13 mouse cellular contexts compared by ENCODE assay signal in genomic region chr3:138198722-138199068, GRCm38 (mm10). TPM values are rescaled to one million over a fixed set of nuclear protein-coding genes. Genes with fewer than 3 reads are reported as not detected.
DNase-seq lines count a peak whose midpoint lies in the region; ATAC-seq and TF ChIP-seq lines count a peak whose summit lies in the region.
"Had no signal": no experiment of that assay in that cellular context is flagged by ENCODE, and none has a peak within 500 bp of the region (broad histone marks: within the 10 kb centered on the region; RNA-seq: fewer than 3 reads in every experiment).

No protein-coding gene starts in this region.

- 0 out of 2 replicates have a peak overlapping the region, but pooled peaks have one; percentile 31 for H3K4me3 ChIP-seq in kidney, embryonic 15.5 days (replicated peaks)
- H3K4me3 ChIP-seq in forebrain, embryonic 11.5 days (ENCODE audit: low read depth, low read length) = no peak overlapping the region
- H3K4me3 ChIP-seq in hindbrain, embryonic 14.5 days (replicated peaks; ENCODE audit: low read length) = peak overlapping the region; percentile 26; the same call in 1 of the 2 replicates
- H3K4me3 ChIP-seq in midbrain, embryonic 13.5 days (replicated peaks) = 0 out of 2 replicates have a peak overlapping the region, but pooled peaks have one; percentile 23
- no peak overlapping the region for H3K4me3 ChIP-seq in gastrocnemius, adult 2 months

- WGBS in kidney, embryonic 15.5 days = 69% methylated on average over 7 of the region's 7 CpGs
- WGBS in forebrain, embryonic 11.5 days = 85% methylated on average over 7 of the region's 7 CpGs
- WGBS in hindbrain, embryonic 14.5 days = 53% methylated on average over 7 of the region's 7 CpGs
- WGBS in midbrain, embryonic 13.5 days = 67% methylated on average over 7 of the region's 7 CpGs

- no peak overlapping the region for H3K27ac ChIP-seq in kidney, embryonic 15.5 days
- H3K27ac ChIP-seq in forebrain, embryonic 11.5 days (ENCODE audit: low read depth, low read length) = no peak overlapping the region
- no peak overlapping the region for H3K27ac ChIP-seq in hindbrain, embryonic 14.5 days
- H3K27ac ChIP-seq in midbrain, embryonic 13.5 days = no peak overlapping the region
- H3K27ac ChIP-seq in gastrocnemius, adult 2 months = no peak overlapping the region

- no peaks in the 10 kb centered on the region for H3K36me3 ChIP-seq in kidney, embryonic 15.5 days
- no peaks in the 10 kb centered on the region for H3K36me3 ChIP-seq in forebrain, embryonic 11.5 days (ENCODE audit: control insufficient read depth, insufficient read depth, low read length)
- H3K36me3 ChIP-seq in hindbrain, embryonic 14.5 days (replicated peaks; ENCODE audit: control insufficient read depth, insufficient read depth) = no peaks in the 10 kb centered on the region
- H3K36me3 ChIP-seq in midbrain, embryonic 13.5 days = no peaks in the 10 kb centered on the region

- intact Hi-C loops in gastrocnemius, adult 2 months (cut with DNase I) = loop anchor here (5.0 kb wide), 1 partner anchor 244 kb away; the partner anchor contains the start of gene Adh5

- no peak for TF ChIP-seq CTCF in gastrocnemius, adult 2 months (IDR thresholded peaks at IDR 0.05)

- H3K27me3 ChIP-seq in kidney, embryonic 15.5 days = 0 out of 2 replicates have a peak, but pooled peaks cover 3% of the 10 kb centered on the region
- no peaks in the 10 kb centered on the region for H3K27me3 ChIP-seq in forebrain, embryonic 11.5 days (ENCODE audit: control insufficient read depth, insufficient read depth, low read length)
- no peaks in the 10 kb centered on the region for H3K27me3 ChIP-seq in hindbrain, embryonic 14.5 days (ENCODE audit: control insufficient read depth, insufficient read depth, low read length)
- no peaks in the 10 kb centered on the region for H3K27me3 ChIP-seq in midbrain, embryonic 13.5 days

- no peak overlapping the region for H3K9ac ChIP-seq in kidney, embryonic 15.5 days
- peak overlapping the region; percentile 43; the same call in 1 of the 2 replicates for H3K9ac ChIP-seq in forebrain, embryonic 11.5 days (ENCODE audit: low read length)
- H3K9ac ChIP-seq in hindbrain, embryonic 14.5 days = peak overlapping the region; percentile 62; the same call in 1 of the 2 replicates
- H3K9ac ChIP-seq in midbrain, embryonic 13.5 days (replicated peaks) = no peak overlapping the region; the same call in 1 of the 2 replicates

- H3K4me2 ChIP-seq in kidney, embryonic 15.5 days = peak overlapping the region; percentile 59
- H3K4me2 ChIP-seq in forebrain, embryonic 11.5 days (ENCODE audit: low read depth, low read length, severe bottlenecking) = peak overlapping the region; percentile 38; the same call in 1 of the 2 replicates
- peak overlapping the region; percentile 57 for H3K4me2 ChIP-seq in hindbrain, embryonic 14.5 days (replicated peaks)
- H3K4me2 ChIP-seq in midbrain, embryonic 13.5 days (replicated peaks) = peak overlapping the region; percentile 52

- ATAC-seq in kidney, embryonic 15.5 days (replicated peaks; ENCODE audit: low FRiP score) = no peak
- ATAC-seq in forebrain, embryonic 11.5 days (replicated peaks; ENCODE audit: low FRiP score) = peak; percentile 47
- ATAC-seq in hindbrain, embryonic 14.5 days (ENCODE audit: low FRiP score) = no peak
- 0 out of 2 replicates have a peak, but pooled peaks have one; percentile 26 for ATAC-seq in midbrain, embryonic 13.5 days

- H3K4me1 ChIP-seq in kidney, embryonic 15.5 days = peaks cover 11% of the 10 kb centered on the region
- no peaks in the 10 kb centered on the region for H3K4me1 ChIP-seq in forebrain, embryonic 11.5 days (replicated peaks; ENCODE audit: control insufficient read depth, insufficient read depth, low read length)
- 0 out of 2 replicates have a peak, but pooled peaks cover 7% of the 10 kb centered on the region for H3K4me1 ChIP-seq in hindbrain, embryonic 14.5 days (replicated peaks; ENCODE audit: control insufficient read depth, insufficient read depth, low read length)
- H3K4me1 ChIP-seq in midbrain, embryonic 13.5 days (replicated peaks) = no peaks in the 10 kb centered on the region; the same call in 1 of the 2 replicates

- H3K9me3 ChIP-seq in kidney, embryonic 15.5 days (replicated peaks) = no peaks in the 10 kb centered on the region
- H3K9me3 ChIP-seq in forebrain, embryonic 11.5 days (ENCODE audit: control insufficient read depth, low read length) = no peaks in the 10 kb centered on the region
- H3K9me3 ChIP-seq in hindbrain, embryonic 14.5 days (ENCODE audit: control insufficient read depth, low read length) = no peaks in the 10 kb centered on the region
- H3K9me3 ChIP-seq in midbrain, embryonic 13.5 days = no peaks in the 10 kb centered on the region
- H3K9me3 ChIP-seq: megakaryocyte, embryonic 14.5 days had no signal

- no peak for DNase-seq in kidney, postnatal 10 days
- no peak for DNase-seq in forebrain, embryonic 11.5 days (ENCODE audit: low spot score)
- DNase-seq in hindbrain, embryonic 14.5 days (ENCODE audit: low spot score) = no peak
- DNase-seq in gastrocnemius, adult 2 months = no peak
- DNase-seq in spleen, postnatal 14 days (ENCODE audit: low spot score in 2 of 2) = no peak
- DNase-seq in frontal cortex, postnatal 36 days (ENCODE audit: low spot score in 2 of 2) = no peak

RNA-seq across cellular contexts. Expression of gene 4930579F01Rik, which starts 5.1 kb away (rescaled TPM):
- 0.09 and 0.19 TPM in 2 replicates for polyA plus RNA-seq in kidney, embryonic 15.5 days (2015; fragmentation: Nextera tagmentation; extraction: Ambion mirVana)
- 0.16 TPM in 1 of 2 replicates, not detected in the other for polyA plus RNA-seq in forebrain, embryonic 11.5 days (2014; fragmentation: Nextera tagmentation; extraction: Ambion mirVana)
- not detected in 2 replicates for polyA plus RNA-seq in hindbrain, embryonic 14.5 days (2014; fragmentation: Nextera tagmentation; extraction: Ambion mirVana)
- not detected in 2 replicates for polyA plus RNA-seq in midbrain, embryonic 13.5 days (2015; fragmentation: Nextera tagmentation; extraction: Ambion mirVana)
- not detected for total RNA-seq in gastrocnemius, adult 2 months (2021)
- total RNA-seq: adrenal gland, postnatal 10 days; liver, adult 2 months had no signal
- polyA plus RNA-seq: cortical plate, adult 2 months; heart, embryonic 11.5 days; liver, adult 2 months had no signal

RNA-seq across cellular contexts. Expression of gene Adh7, which starts 18.9 kb away (rescaled TPM):
- polyA plus RNA-seq in kidney, embryonic 15.5 days (2015; fragmentation: Nextera tagmentation; extraction: Ambion mirVana) = 0.74 and 0.91 TPM in 2 replicates
- polyA plus RNA-seq in forebrain, embryonic 11.5 days (2014; fragmentation: Nextera tagmentation; extraction: Ambion mirVana) = 0.16 TPM in 1 of 2 replicates, not detected in the other
- polyA plus RNA-seq in hindbrain, embryonic 14.5 days (2014; fragmentation: Nextera tagmentation; extraction: Ambion mirVana) = 0.41 and 1.6 TPM in 2 replicates
- 0.46 and 0.66 TPM in 2 replicates for polyA plus RNA-seq in midbrain, embryonic 13.5 days (2015; fragmentation: Nextera tagmentation; extraction: Ambion mirVana)
- total RNA-seq in gastrocnemius, adult 2 months (2021) = under 1 TPM; 0.48 to 0.53 TPM
- polyA plus RNA-seq: heart, embryonic 11.5 days had no signal

RNA-seq across cellular contexts. Expression of gene Mttp, which starts 53.9 kb away (rescaled TPM):
- polyA plus RNA-seq in kidney, embryonic 15.5 days (2015; fragmentation: Nextera tagmentation; extraction: Ambion mirVana) = 8.4 and 9.6 TPM in 2 replicates
- 11.4 and 12.5 TPM in 2 replicates for polyA plus RNA-seq in forebrain, embryonic 11.5 days (2014; fragmentation: Nextera tagmentation; extraction: Ambion mirVana)
- polyA plus RNA-seq in hindbrain, embryonic 14.5 days (2014; fragmentation: Nextera tagmentation; extraction: Ambion mirVana) = 7.6 and 8.4 TPM in 2 replicates
- 10.3 and 11.9 TPM in 2 replicates for polyA plus RNA-seq in midbrain, embryonic 13.5 days (2015; fragmentation: Nextera tagmentation; extraction: Ambion mirVana)
- total RNA-seq in gastrocnemius, adult 2 months (2021) = 1 to 10 TPM; 1.0 to 2.0 TPM

RNA-seq across cellular contexts. Expression of gene Trmt10a, which starts 55.4 kb away (rescaled TPM):
- polyA plus RNA-seq in kidney, embryonic 15.5 days (2015; fragmentation: Nextera tagmentation; extraction: Ambion mirVana) = 14.0 and 14.2 TPM in 2 replicates
- 15.1 and 16.2 TPM in 2 replicates for polyA plus RNA-seq in forebrain, embryonic 11.5 days (2014; fragmentation: Nextera tagmentation; extraction: Ambion mirVana)
- polyA plus RNA-seq in hindbrain, embryonic 14.5 days (2014; fragmentation: Nextera tagmentation; extraction: Ambion mirVana) = 7.7 and 9.5 TPM in 2 replicates
- 8.9 and 9.3 TPM in 2 replicates for polyA plus RNA-seq in midbrain, embryonic 13.5 days (2015; fragmentation: Nextera tagmentation; extraction: Ambion mirVana)
- total RNA-seq in gastrocnemius, adult 2 months (2021) = 1 to 10 TPM; 1.6 to 2.1 TPM

Comparison
In these comparisons a context has a peak if more than half of its experiments do, and no peak if none do; other contexts are left out.
1. ATAC-seq: peak in forebrain, embryonic 11.5 days (single experiment) and midbrain, embryonic 13.5 days (single experiment); none in kidney, embryonic 15.5 days (single experiment) and hindbrain, embryonic 14.5 days (single experiment).
2. H3K4me3 ChIP-seq: peak in kidney, embryonic 15.5 days (single experiment), hindbrain, embryonic 14.5 days (single experiment) and midbrain, embryonic 13.5 days (single experiment); none in forebrain, embryonic 11.5 days (single experiment) and gastrocnemius, adult 2 months (single experiment).
3. H3K9ac ChIP-seq: peak in forebrain, embryonic 11.5 days (single experiment) and hindbrain, embryonic 14.5 days (single experiment); none in kidney, embryonic 15.5 days (single experiment) and midbrain, embryonic 13.5 days (single experiment).
4. Peak in every context shown above with its lines, with median percentiles within 50 percentile points of each other: H3K4me2 ChIP-seq.